Mouse (Mus musculus): ENCODE results near the gene Rab8a.

GRCm38 (mm10) chr8:72146556-72146955 lies 14.4 kb upstream of the Rab8a start:
- no peak for TF ChIP-seq POLR2A (IDR thresholded peaks at IDR 0.05; ENCODE audit: borderline replicate concordance, low read depth, low read length)
- TF ChIP-seq CTCF (IDR thresholded peaks at IDR 0.05; ENCODE audit: low read depth, low read length) = no peak
